In genomic region chr1:169529996-169530518, GRCm38 (mm10) we compare ENCODE assay signal across 10 mouse cellular contexts. TPM values are rescaled to one million over a fixed set of nuclear protein-coding genes. Genes with fewer than 3 reads are reported as not detected.
A peak's percentile ranks its signal among the peaks of the same experiment; 100 is the strongest.
DNase-seq lines count a peak whose midpoint lies in the region; ATAC-seq and TF ChIP-seq lines count a peak whose summit lies in the region.
"Had no signal": no experiment of that assay in that cellular context is flagged by ENCODE, and none has a peak within 500 bp of the region (broad histone marks: within the 10 kb centered on the region; RNA-seq: fewer than 3 reads in every experiment).

No protein-coding gene starts in this region.

- no peak for DNase-seq in heart, postnatal 4 days
- no peak for DNase-seq in urinary bladder, postnatal 14 days (ENCODE audit: low spot score)
- no peak for DNase-seq in urinary bladder, postnatal 4 days (ENCODE audit: low spot score in 2 of 2)
- DNase-seq in ovary, postnatal 14 days (ENCODE audit: low spot score): no peak
- DNase-seq: kidney, adult 2 months had no signal

- 82% methylated on average over 8 of the region's 8 CpGs for WGBS in heart, embryonic 12.5 days
- WGBS in forebrain, embryonic 16.5 days: 76% methylated on average over 8 of the region's 8 CpGs
- 59% methylated on average over 8 of the region's 8 CpGs for WGBS in liver, embryonic 16.5 days (ENCODE audit: insufficient replicate concordance)

- H3K4me3 ChIP-seq in heart, embryonic 12.5 days: peak overlapping the region; percentile 89
- H3K4me3 ChIP-seq in ES-Bruce4 (ENCODE audit: low read depth, low read length): peak overlapping the region; percentile 98; the same call in 1 of the 2 replicates
- H3K4me3 ChIP-seq in forebrain, embryonic 16.5 days (replicated peaks; ENCODE audit: low read length): peak overlapping the region; percentile 57
- peak overlapping the region; percentile 94 for H3K4me3 ChIP-seq in liver, embryonic 16.5 days (ENCODE audit: low read depth, low read length)

- TF ChIP-seq EP300 in ES-Bruce4 (IDR thresholded peaks at IDR 0.05; ENCODE audit: insufficient read depth, low read depth, low read length): no peak

- no peak for TF ChIP-seq POLR2A in ES-Bruce4 (IDR thresholded peaks at IDR 0.05; ENCODE audit: insufficient read depth, low read length)

- peak overlapping the region; percentile 76 for H3K4me2 ChIP-seq in heart, embryonic 12.5 days
- peak overlapping the region; percentile 31 for H3K4me2 ChIP-seq in forebrain, embryonic 16.5 days (ENCODE audit: low read length)
- H3K4me2 ChIP-seq in liver, embryonic 16.5 days (ENCODE audit: low read depth, low read length): peak overlapping the region; percentile 63

- peaks cover 10% of the 10 kb centered on the region for H3K4me1 ChIP-seq in heart, embryonic 12.5 days (replicated peaks)
- H3K4me1 ChIP-seq in ES-Bruce4 (ENCODE audit: control insufficient read depth, insufficient read depth, low read length): no peaks in the 10 kb centered on the region
- H3K4me1 ChIP-seq in forebrain, embryonic 16.5 days (replicated peaks; ENCODE audit: control insufficient read depth, insufficient read depth, low read length): peaks cover 8% of the 10 kb centered on the region; the same call in 1 of the 2 replicates
- H3K4me1 ChIP-seq in liver, embryonic 16.5 days (ENCODE audit: control insufficient read depth, low read depth, low read length): peaks cover 8% of the 10 kb centered on the region

- no peak for ATAC-seq in heart, embryonic 12.5 days (ENCODE audit: insufficient number of reproducible peaks, low FRiP score)
- no peak for ATAC-seq in forebrain, embryonic 16.5 days
- no peak for ATAC-seq in liver, embryonic 16.5 days (ENCODE audit: low read depth)
- ATAC-seq: CD4-positive, CD25-positive, alpha-beta regulatory T cell, adult 4 months had no signal

- H3K36me3 ChIP-seq in heart, embryonic 12.5 days: peaks cover 21% of the 10 kb centered on the region
- peaks cover 10% of the 10 kb centered on the region for H3K36me3 ChIP-seq in ES-Bruce4 (ENCODE audit: control insufficient read depth, insufficient read depth, low read length, poor library complexity, severe bottlenecking)
- H3K36me3 ChIP-seq in forebrain, embryonic 16.5 days (ENCODE audit: control insufficient read depth, insufficient read depth): no peaks in the 10 kb centered on the region
- peaks cover 17% of the 10 kb centered on the region for H3K36me3 ChIP-seq in liver, embryonic 16.5 days (ENCODE audit: control insufficient read depth, insufficient read depth)

- H3K9ac ChIP-seq in heart, embryonic 12.5 days: peak overlapping the region; percentile 79
- H3K9ac ChIP-seq in ES-Bruce4 (ENCODE audit: low read depth, poor library complexity, severe bottlenecking): peak overlapping the region; percentile 86
- no peak overlapping the region for H3K9ac ChIP-seq in forebrain, embryonic 16.5 days (replicated peaks; ENCODE audit: low read depth, low read length)
- peak overlapping the region; percentile 81 for H3K9ac ChIP-seq in liver, embryonic 16.5 days (ENCODE audit: low read depth, low read length)

- no peak overlapping the region for H3K27ac ChIP-seq in heart, embryonic 12.5 days (ENCODE audit: poor library complexity, severe bottlenecking)
- no peak overlapping the region for H3K27ac ChIP-seq in ES-Bruce4 (ENCODE audit: insufficient read depth, low read length)
- no peak overlapping the region for H3K27ac ChIP-seq in forebrain, embryonic 16.5 days (ENCODE audit: low read length)
- H3K27ac ChIP-seq in liver, embryonic 16.5 days (ENCODE audit: low read length): no peak overlapping the region

- no peaks in the 10 kb centered on the region for H3K9me3 ChIP-seq in heart, embryonic 12.5 days (replicated peaks)
- peaks cover 16% of the 10 kb centered on the region for H3K9me3 ChIP-seq in ES-Bruce4 (replicated peaks; ENCODE audit: control insufficient read depth, insufficient read depth, low read length, poor library complexity, severe bottlenecking)
- H3K9me3 ChIP-seq in forebrain, embryonic 16.5 days (ENCODE audit: control insufficient read depth, low read length): no peaks in the 10 kb centered on the region
- no peaks in the 10 kb centered on the region for H3K9me3 ChIP-seq in liver, embryonic 16.5 days (replicated peaks; ENCODE audit: control insufficient read depth, low read length)

- TF ChIP-seq CTCF in ES-Bruce4 (IDR thresholded peaks at IDR 0.05; ENCODE audit: low read depth, low read length): no peak

- H3K27me3 ChIP-seq in heart, embryonic 12.5 days (replicated peaks): no peaks in the 10 kb centered on the region
- no peaks in the 10 kb centered on the region for H3K27me3 ChIP-seq in ES-Bruce4 (ENCODE audit: control insufficient read depth, insufficient read depth, low read length, poor library complexity, severe bottlenecking)
- no peaks in the 10 kb centered on the region for H3K27me3 ChIP-seq in forebrain, embryonic 16.5 days (replicated peaks; ENCODE audit: control insufficient read depth, insufficient read depth, low read length)
- no peaks in the 10 kb centered on the region for H3K27me3 ChIP-seq in liver, embryonic 16.5 days (ENCODE audit: control insufficient read depth, insufficient read depth, low read depth, low read length)

RNA-seq across cellular contexts. Expression of gene Nuf2, which starts 1.2 kb away (rescaled TPM):
- polyA plus RNA-seq in heart, embryonic 12.5 days (2016; fragmentation: Nextera tagmentation; extraction: Ambion mirVana): 45.6 and 48.2 TPM in 2 replicates
- total RNA-seq in heart, postnatal 4 days (2021): 10 to 100 TPM; 35.8 to 41.8 TPM
- 56.3 and 58.3 TPM in 2 replicates for polyA plus RNA-seq in ES-Bruce4 (2011; ENCODE audit: insufficient read depth, insufficient read length, low read depth, missing spikeins)
- 25.1 and 31.2 TPM in 2 replicates for polyA plus RNA-seq in forebrain, embryonic 16.5 days (2015; fragmentation: Nextera tagmentation; extraction: Ambion mirVana)
- polyA plus RNA-seq in liver, embryonic 16.5 days (2015; fragmentation: Nextera tagmentation; extraction: Ambion mirVana): 37.4 and 44.0 TPM in 2 replicates
